Mouse (Mus musculus) E14TG2a.4 (cell line): ENCODE measurements around the gene Plekhg2.

Source experiments
- H3K27me3 ChIP-seq: 2 replicates; pipeline ENCODE4 v1.6.1; 2014; ENCODE audit warnings: low read length, control low read depth; ENCODE audit not compliant: insufficient read depth
- H3K36me3 ChIP-seq: 2 replicates; pipeline ENCODE4 v1.6.1; 2014; ENCODE audit warnings: low read length, control low read depth; ENCODE audit not compliant: insufficient read depth
- H3K4me1 ChIP-seq: replicated peaks from 2 replicates; pipeline ENCODE4 v1.6.1; 2014; ENCODE audit warnings: low read depth, low read length, control low read depth
- H3K4me3 ChIP-seq: replicated peaks from 2 replicates; pipeline ENCODE4 v1.5.1; 2014; ENCODE audit warnings: mild to moderate bottlenecking, low read length
- H3K9me3 ChIP-seq: 2 replicates; pipeline ENCODE4 v1.6.1; 2014; ENCODE audit warnings: low read length, control low read depth
- CTCF ChIP-seq: conservative IDR thresholded peaks from 2 replicates; pipeline ENCODE4 v1.5.1; 2014; ENCODE audit warnings: low read length
- NANOG ChIP-seq: IDR thresholded peaks from 2 replicates; pipeline ENCODE4 v1.6.1; 2014; ENCODE audit warnings: borderline replicate concordance, low read length, mixed read lengths
- POU5F1 ChIP-seq: IDR thresholded peaks from 2 replicates; pipeline ENCODE4 v1.6.1; 2014; ENCODE audit warnings: low read length, borderline replicate concordance

Gene Plekhg2

GRCm38 (mm10) chr7:28372251-28373108 is at the start of gene Plekhg2:
Gene Plekhg2, minus strand, starts transcription at chr7:28372599.
- Histone ChIP-seq H3K4me3 (peak within 1 kb of the TSS; percentile 89), H3K9me3 (no peaks in the 10 kb centered on the region), H3K27me3 (peaks cover 23% of the 10 kb centered on the region), H3K36me3 (peaks cover 38% of the 10 kb centered on the region), H3K4me1 (peaks cover 63% of the 10 kb centered on the region)
- TF ChIP-seq NANOG = no peak
- peak; percentile 48 for TF ChIP-seq CTCF

- no peaks in the 10 kb centered on the region for H3K27me3 ChIP-seq
- TF ChIP-seq NANOG (no peak), POU5F1 (no peak), CTCF (no peak)
- H3K4me3 ChIP-seq = no peak overlapping the region
- H3K36me3 ChIP-seq = peaks cover 98% of the 10 kb centered on the region
- H3K9me3 ChIP-seq = no peaks in the 10 kb centered on the region
- peaks cover 53% of the 10 kb centered on the region for H3K4me1 ChIP-seq
Measured at GRCm38 (mm10) chr7:28419416-28419815, 47.0 kb upstream of the Plekhg2 start.

- 0 out of 2 replicates have a peak overlapping the region, but pooled peaks have one; percentile 5 for H3K4me3 ChIP-seq
- H3K9me3 ChIP-seq = no peaks in the 10 kb centered on the region
- H3K4me1 ChIP-seq = peaks cover 41% of the 10 kb centered on the region
- peak; percentile 21; the same call in 1 of the 2 replicates for TF ChIP-seq NANOG
- TF ChIP-seq CTCF = no peak
- no peak for TF ChIP-seq POU5F1
- H3K36me3 ChIP-seq = peaks cover 98% of the 10 kb centered on the region
- H3K27me3 ChIP-seq = no peaks in the 10 kb centered on the region
Measured at GRCm38 (mm10) chr7:28418096-28418670, 45.8 kb upstream of the Plekhg2 start.

GRCm38 (mm10) chr7:28417368-28417767 is 45.0 kb upstream of the Plekhg2 start:
- peaks cover 41% of the 10 kb centered on the region for H3K4me1 ChIP-seq
- H3K9me3 ChIP-seq = no peaks in the 10 kb centered on the region
- TF ChIP-seq POU5F1 = no peak
- TF ChIP-seq CTCF = peak; percentile 75
- no peak for TF ChIP-seq NANOG
- peaks cover 98% of the 10 kb centered on the region for H3K36me3 ChIP-seq
- no peak overlapping the region for H3K4me3 ChIP-seq
- H3K27me3 ChIP-seq = no peaks in the 10 kb centered on the region

GRCm38 (mm10) chr7:28412826-28413225 is 40.4 kb upstream of the Plekhg2 start:
- Histone ChIP-seq H3K4me3 (no peak overlapping the region), H3K4me1 (peaks cover 20% of the 10 kb centered on the region), H3K36me3 (peaks cover 99% of the 10 kb centered on the region), H3K9me3 (no peaks in the 10 kb centered on the region), H3K27me3 (no peaks in the 10 kb centered on the region)
- TF ChIP-seq POU5F1 = no peak
- TF ChIP-seq CTCF = peak; percentile 26

GRCm38 (mm10) chr7:28410841-28411475 is 38.6 kb upstream of the Plekhg2 start:
- H3K36me3 ChIP-seq = peaks cover 100% of the 10 kb centered on the region
- H3K4me3 ChIP-seq = no peak overlapping the region

GRCm38 (mm10) chr7:28401942-28402341 is 29.5 kb upstream of the Plekhg2 start:
- H3K27me3 ChIP-seq = no peaks in the 10 kb centered on the region
- no peak overlapping the region for H3K4me3 ChIP-seq
- TF ChIP-seq CTCF = no peak
- TF ChIP-seq NANOG = no peak
- no peak for TF ChIP-seq POU5F1
- H3K4me1 ChIP-seq = peaks cover 26% of the 10 kb centered on the region
- peaks cover 99% of the 10 kb centered on the region for H3K36me3 ChIP-seq
- no peaks in the 10 kb centered on the region for H3K9me3 ChIP-seq

More at GRCm38 (mm10) chr7:28410841-28411475, 38.6 kb upstream of the Plekhg2 start:
- Histone ChIP-seq H3K4me1 (peaks cover 10% of the 10 kb centered on the region), H3K27me3 (no peaks in the 10 kb centered on the region), H3K9me3 (no peaks in the 10 kb centered on the region)
- TF ChIP-seq CTCF (no peak), NANOG (no peak), POU5F1 (no peak)

GRCm38 (mm10) chr7:28401030-28401429 is 28.6 kb upstream of the Plekhg2 start:
- H3K27me3 ChIP-seq = no peaks in the 10 kb centered on the region
- H3K36me3 ChIP-seq = peaks cover 99% of the 10 kb centered on the region
- TF ChIP-seq POU5F1 (no peak), CTCF (no peak), NANOG (no peak)
- H3K9me3 ChIP-seq = no peaks in the 10 kb centered on the region
- H3K4me1 ChIP-seq = peaks cover 31% of the 10 kb centered on the region
- H3K4me3 ChIP-seq = no peak overlapping the region
